Mouse (Mus musculus): ENCODE data around the gene Tango6.

- no peak for TF ChIP-seq CTCF (IDR thresholded peaks at IDR 0.05; ENCODE audit: control insufficient read depth, insufficient read depth, insufficient read length)
- no peak for TF ChIP-seq MYOD1 (IDR thresholded peaks at IDR 0.05; ENCODE audit: control insufficient read depth, insufficient read length, low read depth)
- no peak for TF ChIP-seq MAX (IDR thresholded peaks at IDR 0.05)
- no peak for TF ChIP-seq USF1 (IDR thresholded peaks at IDR 0.05; ENCODE audit: low read depth)
- no peak for TF ChIP-seq MYOG (IDR thresholded peaks at IDR 0.05; ENCODE audit: control insufficient read depth, extremely low read depth, insufficient read length)
- TF ChIP-seq CEBPB (IDR thresholded peaks at IDR 0.05; ENCODE audit: low read depth) = no peak
- no peak for TF ChIP-seq FOSL1 (IDR thresholded peaks at IDR 0.05; ENCODE audit: insufficient read depth, low read length, poor library complexity, severe bottlenecking)
Measured at GRCm38 (mm10) chr8:106810406-106810805, 127.5 kb downstream of the Tango6 start.

All from C2C12 (cell line).